Mouse (Mus musculus): Measurements from ENCODE around the gene Tcte3. TPM values are rescaled to one million over a fixed set of nuclear protein-coding genes. Genes with fewer than 3 reads are reported as not detected.
"Not testable (repeated sequence)": the region's sequence is repeated elsewhere in the genome, so short reads cannot be mapped to it uniquely, and the experiment has no call there.

Tcte3 gene
- polyA plus RNA-seq, 1 experiment: 2.7 TPM

GRCm38 (mm10) chr17:15058161-15058591, 16.9 kb upstream of the Tcte3 start:
- no peaks in the 10 kb centered on the region for H3K4me1 ChIP-seq (ENCODE audit: control insufficient read depth, insufficient read depth, insufficient read length, low read length)
- no peak overlapping the region for H3K27ac ChIP-seq (replicated peaks; ENCODE audit: low read depth, low read length)
- H3K4me3 ChIP-seq (ENCODE audit: insufficient read depth, low read depth, low read length): no peak overlapping the region

GRCm38 (mm10) chr17:15055925-15056324, 14.6 kb upstream of the Tcte3 start:
- Histone ChIP-seq H3K4me3 (ENCODE audit: insufficient read depth, low read depth, low read length) (no peak overlapping the region), H3K4me1 (ENCODE audit: control insufficient read depth, insufficient read depth, insufficient read length, low read length) (no peaks in the 10 kb centered on the region), H3K27ac (replicated peaks; ENCODE audit: low read depth, low read length) (no peak overlapping the region)

- not testable (repeated sequence) for H3K4me1 ChIP-seq (ENCODE audit: control insufficient read depth, insufficient read depth, insufficient read length, low read length); H3K27ac ChIP-seq (replicated peaks; ENCODE audit: low read depth, low read length); H3K4me3 ChIP-seq (ENCODE audit: insufficient read depth, low read depth, low read length)
Observed at GRCm38 (mm10) chr17:15053829-15054200, 12.5 kb upstream of the Tcte3 start.

GRCm38 (mm10) chr17:15053183-15053828, 12.0 kb upstream of the Tcte3 start:
- not testable (repeated sequence) for H3K27ac ChIP-seq (replicated peaks; ENCODE audit: low read depth, low read length); H3K4me3 ChIP-seq (ENCODE audit: insufficient read depth, low read depth, low read length); H3K4me1 ChIP-seq (ENCODE audit: control insufficient read depth, insufficient read depth, insufficient read length, low read length)

- not testable (repeated sequence) for H3K4me3 ChIP-seq (ENCODE audit: insufficient read depth, low read depth, low read length)
Observed at GRCm38 (mm10) chr17:15052766-15053165, 11.5 kb upstream of the Tcte3 start.

GRCm38 (mm10) chr17:15050338-15050737, 9.1 kb upstream of the Tcte3 start:
- H3K27ac ChIP-seq (replicated peaks; ENCODE audit: low read depth, low read length); H3K4me1 ChIP-seq (ENCODE audit: control insufficient read depth, insufficient read depth, insufficient read length, low read length); H3K4me3 ChIP-seq (ENCODE audit: insufficient read depth, low read depth, low read length): not testable (repeated sequence)

More at GRCm38 (mm10) chr17:15052766-15053165, 11.5 kb upstream of the Tcte3 start:
- H3K27ac ChIP-seq (replicated peaks; ENCODE audit: low read depth, low read length); H3K4me1 ChIP-seq (ENCODE audit: control insufficient read depth, insufficient read depth, insufficient read length, low read length): not testable (repeated sequence)

- H3K4me3 ChIP-seq (ENCODE audit: insufficient read depth, low read depth, low read length); H3K27ac ChIP-seq (replicated peaks; ENCODE audit: low read depth, low read length); H3K4me1 ChIP-seq (ENCODE audit: control insufficient read depth, insufficient read depth, insufficient read length, low read length): not testable (repeated sequence)
Observed at GRCm38 (mm10) chr17:15040455-15040854, 833 bp downstream of the Tcte3 start.

- H3K4me3 ChIP-seq (ENCODE audit: insufficient read depth, low read depth, low read length); H3K27ac ChIP-seq (replicated peaks; ENCODE audit: low read depth, low read length); H3K4me1 ChIP-seq (ENCODE audit: control insufficient read depth, insufficient read depth, insufficient read length, low read length): not testable (repeated sequence)
Observed at GRCm38 (mm10) chr17:15031414-15031813, 9.9 kb downstream of the Tcte3 start.

GRCm38 (mm10) chr17:15025513-15025912, 15.8 kb downstream of the Tcte3 start:
- not testable (repeated sequence) for H3K4me1 ChIP-seq (ENCODE audit: control insufficient read depth, insufficient read depth, insufficient read length, low read length); H3K27ac ChIP-seq (replicated peaks; ENCODE audit: low read depth, low read length); H3K4me3 ChIP-seq (ENCODE audit: insufficient read depth, low read depth, low read length)

- H3K4me3 ChIP-seq (ENCODE audit: insufficient read depth, low read depth, low read length); H3K4me1 ChIP-seq (ENCODE audit: control insufficient read depth, insufficient read depth, insufficient read length, low read length); H3K27ac ChIP-seq (replicated peaks; ENCODE audit: low read depth, low read length): not testable (repeated sequence)
Observed at GRCm38 (mm10) chr17:15024502-15025193, 16.6 kb downstream of the Tcte3 start.

GRCm38 (mm10) chr17:15023878-15024492, 17.3 kb downstream of the Tcte3 start:
- H3K27ac ChIP-seq (replicated peaks; ENCODE audit: low read depth, low read length); H3K4me3 ChIP-seq (ENCODE audit: insufficient read depth, low read depth, low read length); H3K4me1 ChIP-seq (ENCODE audit: control insufficient read depth, insufficient read depth, insufficient read length, low read length): not testable (repeated sequence)

GRCm38 (mm10) chr17:15021503-15022220, 19.6 kb downstream of the Tcte3 start:
- not testable (repeated sequence) for H3K27ac ChIP-seq (replicated peaks; ENCODE audit: low read depth, low read length); H3K4me3 ChIP-seq (ENCODE audit: insufficient read depth, low read depth, low read length); H3K4me1 ChIP-seq (ENCODE audit: control insufficient read depth, insufficient read depth, insufficient read length, low read length)

- H3K27ac ChIP-seq (replicated peaks; ENCODE audit: low read depth, low read length); H3K4me3 ChIP-seq (ENCODE audit: insufficient read depth, low read depth, low read length); H3K4me1 ChIP-seq (ENCODE audit: control insufficient read depth, insufficient read depth, insufficient read length, low read length): not testable (repeated sequence)
Observed at GRCm38 (mm10) chr17:15009706-15010413, 31.4 kb downstream of the Tcte3 start, which contains the start of gene Gm3435. Gm3435 (plus strand) TSS chr17:15010176.

- not testable (repeated sequence) for H3K27ac ChIP-seq (replicated peaks; ENCODE audit: low read depth, low read length); H3K4me1 ChIP-seq (ENCODE audit: control insufficient read depth, insufficient read depth, insufficient read length, low read length); H3K4me3 ChIP-seq (ENCODE audit: insufficient read depth, low read depth, low read length)
Observed at GRCm38 (mm10) chr17:15009088-15009487, 32.2 kb downstream of the Tcte3 start.

GRCm38 (mm10) chr17:15000047-15000446, 41.2 kb downstream of the Tcte3 start:
- H3K4me1 ChIP-seq (ENCODE audit: control insufficient read depth, insufficient read depth, insufficient read length, low read length); H3K27ac ChIP-seq (replicated peaks; ENCODE audit: low read depth, low read length); H3K4me3 ChIP-seq (ENCODE audit: insufficient read depth, low read depth, low read length): not testable (repeated sequence)

Measured in brown adipose tissue, adult 24 weeks (tissue).